Mouse (Mus musculus) thymus, postnatal 10 days (tissue): ENCODE measurements around the gene Ppp1cc.
A peak's percentile ranks its signal among the peaks of the same experiment; 100 is the strongest.
"Not testable (repeated sequence)": the region's sequence is repeated elsewhere in the genome, so short reads cannot be mapped to it uniquely, and the experiment has no call there.

Experiments
- DNase-seq, 2 experiments: peaks; one replicate each; pipeline ENCODE4 v3.0.0; 2021; ENCODE audit warnings: low spot score in 2 of 2

The Ppp1cc gene

DNA sequence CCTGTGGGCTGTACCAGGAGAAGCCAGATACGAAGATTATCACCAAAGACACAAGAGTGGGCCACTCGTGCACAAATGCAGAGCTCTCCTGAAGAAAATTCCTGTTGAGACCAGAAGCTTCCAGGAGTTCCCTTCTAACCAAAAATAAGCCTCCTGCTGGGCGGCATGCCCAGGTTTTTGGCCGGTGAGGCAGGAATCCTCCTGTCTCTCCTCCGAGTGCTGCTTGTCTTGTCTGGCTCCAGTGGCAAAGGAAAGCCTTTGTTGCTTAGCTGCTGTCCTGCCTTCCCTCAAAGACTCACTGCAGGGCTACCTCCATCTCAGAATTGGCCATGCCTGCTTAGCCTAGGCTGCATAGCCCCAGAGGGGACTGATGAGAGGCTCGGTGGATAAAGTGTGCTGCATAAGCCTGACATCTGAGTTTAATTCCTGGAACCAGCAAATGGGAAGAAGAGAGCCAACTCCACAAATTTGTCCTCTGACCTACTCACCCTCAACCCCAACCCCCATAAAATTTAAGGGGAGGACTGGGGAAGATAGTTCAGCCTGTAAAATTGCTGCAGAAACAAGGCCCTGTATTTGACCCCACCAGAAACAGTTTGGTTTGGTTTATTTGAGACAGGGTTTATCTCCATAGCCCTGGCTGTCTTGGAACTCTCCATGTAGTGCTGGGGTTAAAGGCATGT lies 7.3 kb downstream of the Ppp1cc start:
- no peak for DNase-seq

DNA sequence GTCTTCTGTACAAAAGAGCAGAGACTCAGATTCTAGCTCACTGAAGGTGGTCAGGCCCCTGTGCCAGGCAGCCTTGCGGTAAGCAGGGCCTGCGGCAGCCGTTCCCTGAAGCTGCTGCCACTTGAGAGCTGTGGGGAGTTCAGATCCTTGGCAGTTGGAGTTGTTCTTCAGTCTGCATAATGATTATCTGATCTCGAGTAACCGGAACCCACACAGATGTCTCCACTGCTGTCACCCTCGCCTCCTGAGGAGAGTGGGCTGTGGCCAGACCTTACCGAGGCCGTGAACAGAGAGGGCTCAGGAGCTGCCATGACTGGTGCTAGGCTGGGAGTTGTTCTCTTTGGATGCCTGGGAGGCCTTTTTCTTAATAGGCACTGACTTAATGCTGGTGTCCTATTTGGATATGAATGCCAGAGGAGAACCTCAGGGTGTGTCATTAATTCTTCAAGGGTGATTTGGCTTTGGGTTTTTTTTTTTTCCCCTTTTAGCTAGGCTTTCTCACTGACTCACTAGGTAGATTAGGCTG lies 8.6 kb downstream of the Ppp1cc start:
- DNase-seq = no peak

DNA sequence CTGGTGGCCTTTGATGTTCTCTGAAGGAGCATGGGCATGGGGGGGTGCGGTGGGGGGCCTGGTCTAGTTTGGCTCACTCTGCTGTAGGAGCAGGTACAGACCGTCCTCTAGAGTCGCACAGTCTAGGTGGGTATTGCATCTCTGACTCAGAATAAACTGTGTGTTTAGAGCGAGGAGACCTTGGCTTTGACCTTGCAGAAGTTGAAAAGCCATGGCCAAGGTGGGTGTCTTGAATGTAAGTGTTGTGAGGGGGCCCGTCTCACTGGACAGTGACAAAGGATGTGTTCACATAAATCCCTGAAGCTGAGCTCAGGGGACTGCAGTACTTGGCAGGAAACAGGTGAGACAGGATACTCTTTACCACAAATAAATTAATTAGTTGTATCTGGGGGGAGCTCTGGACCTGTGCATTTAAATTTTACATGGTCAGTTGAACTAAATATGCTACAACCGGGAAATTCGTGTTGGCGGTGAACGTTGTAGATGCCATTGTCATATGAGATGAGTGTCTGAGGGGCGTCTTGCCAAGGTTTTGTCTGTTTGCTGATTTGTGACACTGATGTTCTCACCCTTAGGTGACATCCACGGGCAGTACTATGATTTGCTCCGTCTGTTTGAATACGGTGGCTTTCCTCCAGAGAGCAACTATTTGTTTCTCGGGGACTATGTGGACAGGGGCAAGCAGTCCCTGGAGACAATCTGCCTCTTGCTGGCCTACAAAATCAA lies 10.4 kb downstream of the Ppp1cc start:
- no peak for DNase-seq

DNA sequence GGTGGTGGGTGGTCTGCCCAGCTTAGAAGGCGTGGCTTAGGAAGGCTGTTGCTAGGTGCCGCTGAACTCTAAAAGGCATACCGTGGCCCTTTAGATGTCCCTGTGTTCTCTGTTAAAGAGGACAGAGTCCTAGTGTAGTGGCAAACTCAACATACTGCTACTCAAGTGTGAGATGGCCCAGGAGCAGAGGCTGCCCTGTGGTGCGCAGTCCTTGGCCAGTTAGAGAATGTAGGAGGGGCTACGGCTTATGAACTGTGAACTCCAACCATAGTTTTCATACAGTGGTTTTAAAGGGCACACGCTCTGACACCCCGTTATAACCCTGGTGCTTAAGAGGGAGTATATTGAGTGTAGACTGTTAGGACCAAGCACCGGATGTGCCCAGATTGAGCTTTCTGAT lies 13.0 kb downstream of the Ppp1cc start:
- no peak for DNase-seq

DNA sequence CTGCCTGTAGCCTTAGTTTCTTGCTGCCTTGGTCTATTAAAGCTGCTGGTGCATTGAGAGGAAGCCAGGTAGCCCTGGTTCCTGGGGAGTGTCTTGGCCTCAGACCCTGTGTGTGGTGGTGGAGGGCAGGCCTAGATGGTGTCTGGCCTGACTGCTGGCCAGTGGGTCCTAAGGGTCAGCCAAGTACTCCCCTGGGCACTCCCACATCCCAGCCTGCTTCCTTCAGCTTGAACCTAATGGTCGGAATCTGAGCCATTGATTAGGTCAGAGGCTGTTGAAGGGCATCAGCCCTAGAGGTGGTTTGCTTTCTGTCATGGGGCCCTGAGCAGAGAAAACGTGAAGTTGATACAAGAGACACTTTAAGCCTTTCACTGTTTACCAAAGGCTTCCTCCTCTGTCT lies 17.3 kb downstream of the Ppp1cc start:
- DNase-seq = no peak

DNA sequence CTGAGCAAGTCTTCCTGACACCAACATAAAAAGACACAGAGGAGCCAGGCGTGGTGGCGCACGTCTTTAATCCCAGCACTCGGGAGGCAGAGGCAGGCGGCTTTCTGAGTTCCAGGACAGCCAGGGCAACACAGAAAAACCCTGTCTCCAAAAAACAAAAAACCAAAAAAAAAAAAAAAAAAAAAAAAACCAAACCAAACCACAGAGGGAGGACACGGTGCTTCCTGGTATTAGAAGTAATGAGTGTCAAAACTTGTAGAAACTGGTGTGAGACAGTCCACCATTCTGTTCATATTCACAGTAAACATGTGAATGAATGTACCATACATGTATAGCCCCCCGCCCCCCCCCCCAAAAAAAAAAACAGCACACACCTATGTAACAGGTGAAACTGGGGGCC lies 17.9 kb downstream of the Ppp1cc start:
- DNase-seq = no peak

DNA sequence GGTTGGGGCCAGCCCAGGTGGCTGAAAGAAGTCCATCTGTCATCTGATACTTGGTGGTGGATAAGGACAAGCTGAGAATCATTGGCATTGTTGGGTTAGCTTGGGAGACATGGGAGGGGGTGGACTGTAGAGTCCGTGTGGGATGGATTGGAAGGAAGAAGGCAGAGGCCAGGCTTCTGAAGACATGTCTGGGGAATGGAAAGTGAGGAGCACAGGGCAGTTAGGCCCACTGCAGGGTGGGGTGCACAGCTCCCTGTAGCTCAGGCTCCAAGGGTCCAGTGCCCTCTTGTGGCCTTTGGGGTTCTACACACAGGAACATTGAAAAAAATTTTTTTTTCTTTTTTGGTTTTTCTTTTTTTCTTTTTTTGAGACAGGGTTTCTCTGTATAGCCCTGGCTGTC lies 18.3 kb downstream of the Ppp1cc start:
- peak; percentile 54 to 71 for DNase-seq

DNA sequence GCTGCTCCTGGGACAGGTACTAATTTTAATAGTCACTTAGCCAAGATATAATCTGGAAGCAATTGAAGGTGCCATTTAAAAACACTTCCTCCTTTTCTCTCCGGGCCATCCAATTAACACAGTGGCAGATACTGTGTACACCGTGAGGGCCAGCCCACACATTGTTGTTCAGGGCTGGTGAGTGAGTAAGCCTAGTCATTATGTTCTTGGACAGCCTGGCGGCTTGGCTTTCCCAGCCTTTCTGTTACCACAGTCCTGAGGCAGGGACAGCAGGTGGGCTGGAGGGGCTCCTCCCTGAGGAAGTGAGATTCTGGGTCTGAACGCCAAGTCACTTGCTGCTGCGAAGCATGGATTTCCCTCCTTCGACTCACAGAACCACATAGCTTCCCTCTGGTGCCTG lies 21.6 kb downstream of the Ppp1cc start:
- DNase-seq = no peak

DNA sequence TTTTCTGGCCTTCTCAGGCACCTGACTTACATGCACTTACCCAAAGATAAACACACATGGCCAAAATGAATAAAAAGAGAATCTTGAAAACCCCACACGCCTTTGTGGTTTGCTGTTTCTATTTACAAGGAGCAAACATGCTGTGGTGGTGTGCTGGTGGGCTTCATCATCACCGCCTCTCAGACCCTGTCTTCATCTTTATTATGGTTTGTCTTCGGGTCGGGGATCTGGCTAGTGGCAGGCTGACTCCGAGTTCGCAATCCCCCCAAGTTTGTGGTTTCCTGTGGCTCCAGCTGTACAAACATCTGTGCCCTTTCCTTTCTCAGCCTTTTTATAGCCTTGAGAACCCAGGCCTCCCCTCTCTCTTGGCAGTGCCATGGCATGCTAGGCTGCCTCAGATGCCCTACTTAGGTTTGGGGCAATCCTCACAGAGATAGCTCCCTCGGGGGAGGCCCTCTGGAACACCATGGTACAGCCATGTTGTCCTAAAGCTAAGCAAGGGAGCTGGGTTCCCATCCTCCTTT lies 26.3 kb downstream of the Ppp1cc start:
- peak; percentile 67 to 72 for DNase-seq

DNA sequence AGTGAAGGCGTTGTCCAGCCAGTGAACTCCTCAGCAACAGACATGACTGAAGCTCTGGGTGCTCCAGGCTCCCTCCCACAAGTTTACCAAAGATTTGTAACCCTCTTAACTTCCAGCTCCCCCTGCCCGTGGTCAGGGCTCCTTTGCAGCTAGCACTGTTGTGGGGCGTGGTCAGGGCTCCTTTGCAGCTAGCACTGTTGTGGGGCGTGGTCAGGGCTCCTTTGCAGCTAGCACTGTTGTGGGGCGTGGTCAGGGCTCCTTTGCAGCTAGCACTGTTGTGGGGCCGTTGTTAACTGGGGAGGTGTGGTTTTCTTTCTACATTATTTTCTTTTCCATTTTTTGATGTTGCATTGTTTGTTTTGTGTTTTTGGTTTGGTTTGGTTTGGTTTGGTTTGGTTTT lies 26.8 kb downstream of the Ppp1cc start:
- DNase-seq = not testable (repeated sequence)

DNA sequence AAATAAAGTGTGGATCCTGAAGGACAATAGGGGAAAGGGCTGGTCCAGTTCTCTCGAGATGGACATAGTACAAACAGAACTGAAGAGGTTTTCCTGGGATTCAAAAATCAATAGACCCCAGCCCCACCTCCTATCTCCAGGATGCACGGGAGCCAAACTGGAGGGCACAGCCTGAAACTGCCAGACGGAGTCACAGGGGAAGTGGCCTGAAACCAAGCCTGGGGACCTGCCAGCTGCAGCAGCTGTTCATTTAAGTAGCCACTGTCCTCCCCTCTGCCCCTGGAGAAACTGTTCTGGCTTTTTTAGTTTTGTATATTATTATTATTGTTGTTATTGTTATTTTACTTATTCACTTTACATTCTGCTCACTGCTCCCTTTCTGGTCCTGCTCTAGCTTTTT lies 31.0 kb downstream of the Ppp1cc start:
- DNase-seq = no peak

DNA sequence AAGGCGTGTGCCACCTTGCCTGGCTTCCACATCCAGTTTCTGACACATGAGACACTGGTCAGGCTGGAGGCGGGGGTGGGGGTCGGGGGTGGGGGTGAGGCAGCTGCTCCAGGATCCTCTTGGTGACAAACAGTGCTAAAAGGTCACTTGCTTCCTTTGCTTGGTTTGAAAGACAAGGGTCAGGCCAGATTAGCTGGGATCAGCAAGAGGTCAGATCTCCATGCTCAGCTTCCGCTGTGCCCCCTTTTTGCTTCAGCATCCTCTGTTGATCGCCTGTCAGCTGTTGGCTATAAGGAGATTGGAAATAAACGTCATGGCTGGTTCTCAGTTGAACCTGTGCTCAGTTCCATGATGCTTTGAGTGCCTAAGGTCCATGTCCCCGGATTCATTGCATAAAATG lies 32.4 kb downstream of the Ppp1cc start:
- no peak for DNase-seq

DNA sequence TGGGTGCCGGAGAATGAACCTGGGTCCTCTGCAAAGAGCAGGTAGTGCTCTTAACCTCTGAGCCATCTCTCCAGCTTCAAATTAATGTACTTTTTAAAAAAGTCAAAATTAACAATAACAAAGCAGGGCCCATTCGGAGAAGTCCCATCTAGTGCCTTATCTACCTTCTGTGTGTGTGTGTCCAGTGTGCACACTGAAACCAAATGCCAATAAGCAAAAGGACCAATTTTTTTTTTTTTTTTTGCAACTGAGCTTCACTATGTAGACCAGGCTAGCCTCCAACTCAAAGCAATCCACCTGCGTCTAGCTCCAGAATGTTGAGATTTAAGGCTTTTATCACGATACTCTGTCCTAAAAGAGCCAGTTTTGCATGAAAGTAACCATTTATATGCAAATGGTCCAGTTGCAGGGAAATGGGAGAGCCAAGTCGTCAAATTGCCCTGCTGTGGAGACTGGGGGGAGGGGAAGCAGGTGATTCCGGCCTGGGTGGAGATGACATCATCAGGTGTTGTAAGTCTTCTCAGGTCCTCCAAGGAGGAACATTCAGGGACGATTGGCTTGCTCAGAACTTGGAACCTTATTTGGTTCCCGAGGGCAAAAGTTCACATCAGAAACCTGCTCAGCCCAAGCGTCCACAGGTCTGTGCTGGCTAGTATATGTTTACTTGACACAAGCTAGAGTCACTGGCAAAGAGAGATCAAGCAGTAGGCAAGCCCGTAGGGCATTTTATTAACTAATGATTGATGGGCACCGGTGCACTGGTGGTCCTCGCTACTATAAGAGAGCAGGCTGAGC lies 33.4 kb downstream of the Ppp1cc start:
- DNase-seq = no peak

DNA sequence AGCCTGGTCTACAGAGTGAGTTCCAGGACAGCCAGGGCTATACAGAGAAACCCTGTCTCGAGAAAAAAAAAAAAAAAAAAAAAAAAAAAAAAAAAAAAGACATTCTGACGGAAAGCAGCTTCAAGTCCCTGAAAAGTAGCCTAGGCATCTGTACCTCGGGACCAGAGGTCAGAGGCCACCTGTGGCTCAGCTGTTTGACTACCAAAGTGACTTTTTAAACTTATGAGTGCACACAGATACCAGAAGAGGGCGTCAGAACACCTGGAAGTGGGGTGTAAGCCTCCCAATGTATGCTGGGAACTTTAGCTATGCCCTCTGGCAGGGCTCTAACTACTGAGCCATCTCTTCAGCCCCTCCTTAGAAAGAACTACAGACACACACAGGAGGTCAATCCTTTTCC lies 34.3 kb downstream of the Ppp1cc start:
- no peak for DNase-seq

DNA sequence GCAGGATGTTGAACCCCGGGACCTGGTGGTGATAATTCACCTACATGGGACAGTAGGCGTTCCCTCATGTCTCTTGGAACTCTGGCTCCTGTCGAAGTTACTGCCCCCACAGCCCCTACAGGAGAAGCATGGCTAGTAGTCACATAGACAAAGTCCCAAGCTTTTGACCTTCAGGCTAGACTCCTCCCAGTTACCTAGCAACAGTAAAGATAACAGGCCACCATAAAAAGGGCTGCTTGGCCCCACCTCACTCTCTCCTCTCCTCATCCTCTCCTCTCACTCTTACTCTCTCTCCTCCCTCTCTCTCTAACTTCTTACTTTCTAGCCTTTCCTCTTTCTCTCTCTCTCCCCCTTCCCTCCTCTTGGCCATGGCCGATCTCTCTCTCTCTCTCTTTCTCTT lies 42.8 kb downstream of the Ppp1cc start:
- DNase-seq = no peak

DNA sequence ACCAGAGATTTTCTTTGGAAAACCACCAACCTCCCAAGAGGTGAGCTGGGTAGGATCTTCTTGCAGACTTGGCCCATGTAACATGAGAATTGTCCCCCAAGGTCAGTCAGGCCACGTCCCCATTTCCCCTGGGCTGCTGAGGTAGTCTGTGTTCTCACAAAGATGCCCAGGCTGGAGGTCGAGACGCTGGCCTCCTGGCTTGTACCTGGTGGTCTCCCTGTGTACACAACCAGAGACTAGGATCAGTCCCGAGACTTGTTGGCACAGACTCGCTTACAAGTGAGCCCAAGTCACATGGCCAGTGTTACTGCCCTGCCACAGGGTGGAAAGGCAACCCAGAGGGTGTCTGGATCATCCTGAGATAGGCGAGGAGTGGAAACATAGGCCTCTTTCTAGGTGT lies 43.8 kb downstream of the Ppp1cc start:
- DNase-seq = no peak

DNA sequence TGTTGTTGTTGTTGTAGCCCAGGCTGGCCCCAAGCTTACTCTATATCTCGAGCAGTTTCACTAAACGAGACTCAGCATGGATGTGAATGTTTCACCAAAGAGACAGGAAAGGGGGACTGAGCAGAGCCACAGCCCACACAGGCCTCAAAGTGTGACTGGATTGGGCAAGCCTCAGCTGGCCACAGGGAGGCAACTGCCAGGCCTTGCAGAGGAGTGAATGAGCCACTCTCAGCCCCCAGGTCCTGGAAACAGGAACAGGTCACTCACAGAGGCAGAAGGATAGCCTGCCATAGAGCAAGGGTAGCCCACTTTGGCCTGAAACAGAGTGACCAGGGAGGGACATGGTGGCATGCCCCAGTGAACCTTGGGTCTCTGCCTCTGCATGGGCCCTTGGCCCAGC lies 46.1 kb downstream of the Ppp1cc start:
- DNase-seq = no peak

DNA sequence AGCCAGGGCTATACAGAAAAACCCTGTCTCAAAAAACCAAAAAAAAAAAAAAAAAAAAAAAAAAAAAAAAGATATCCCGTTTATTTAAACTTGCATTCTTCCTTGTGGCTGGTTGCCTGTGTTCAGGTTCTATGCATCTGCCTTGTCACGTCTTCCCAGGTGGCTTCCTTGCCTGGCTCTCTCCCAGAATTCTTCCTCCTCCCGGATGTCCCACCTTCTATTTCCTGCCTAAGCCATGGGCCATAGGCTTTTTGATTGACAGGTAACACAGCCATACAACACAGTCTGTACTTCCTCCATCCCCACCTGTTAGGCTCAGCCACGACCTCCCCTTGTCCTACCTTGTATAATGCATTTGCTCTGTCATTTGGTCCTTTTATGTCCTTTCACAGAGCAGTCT lies 48.4 kb downstream of the Ppp1cc start, which contains the start of gene Hvcn1:
Gene Hvcn1 (plus strand): TSS at position 330 of the 400 bp plus-strand sequence.
- no peak for DNase-seq

DNA sequence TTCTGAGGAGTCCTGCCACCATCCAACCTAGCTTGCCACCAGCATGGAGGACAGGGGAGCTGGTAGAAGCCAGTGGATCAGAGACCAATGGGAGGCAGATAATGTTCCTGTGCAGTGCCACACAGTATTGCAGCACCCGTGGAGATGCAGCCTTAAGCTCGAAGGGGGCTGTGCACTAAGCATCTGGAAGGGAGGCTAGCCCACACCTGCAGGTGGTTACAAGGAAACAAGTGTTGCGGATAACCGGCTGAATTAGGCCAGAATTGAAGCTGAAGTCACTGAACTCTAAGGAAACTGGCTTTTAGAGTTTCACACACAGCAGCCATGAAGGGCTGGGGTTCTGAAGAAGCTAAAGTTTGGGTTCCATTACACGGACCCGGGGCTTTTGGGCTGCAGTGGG lies 50.8 kb downstream of the Ppp1cc start:
- DNase-seq = peak; percentile 65 to 74

DNA sequence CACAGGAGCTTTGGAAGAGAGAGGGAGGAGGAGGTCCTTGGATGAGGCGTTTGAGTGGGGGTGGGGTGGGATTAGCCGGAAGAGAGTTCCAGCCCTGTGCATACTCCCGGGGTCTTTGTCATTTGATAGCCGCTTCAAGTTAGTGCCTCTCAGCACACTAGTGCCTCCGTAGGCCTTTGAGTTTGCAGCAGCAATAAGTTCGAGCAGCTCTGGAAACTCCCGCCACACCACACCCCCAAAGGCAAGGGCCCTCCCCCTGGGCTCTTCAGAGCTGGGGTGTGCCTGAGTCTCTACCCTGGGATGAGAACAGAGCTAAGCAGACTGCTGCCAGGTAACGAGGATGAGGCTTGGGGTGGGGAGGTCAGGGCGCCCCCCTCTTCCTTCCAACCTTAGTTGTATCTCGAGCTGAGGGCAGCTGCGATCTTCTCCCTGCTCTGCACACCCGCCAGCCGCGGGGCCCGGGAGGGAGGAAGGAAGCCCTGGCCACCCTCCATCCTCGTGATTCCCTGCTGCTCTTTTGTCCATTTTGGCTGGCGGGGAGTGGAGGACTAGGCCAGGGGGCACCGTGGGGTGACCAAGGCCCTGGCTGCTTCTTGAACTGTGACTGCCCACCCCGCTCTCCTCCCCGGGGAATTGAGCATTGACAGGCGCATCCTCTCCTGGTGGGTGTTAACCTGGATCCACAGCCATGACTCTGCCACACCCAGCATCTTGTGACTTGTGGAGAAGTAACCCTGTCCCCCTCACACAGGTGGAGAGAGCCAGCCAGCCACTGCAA lies 51.7 kb downstream of the Ppp1cc start:
- DNase-seq = peak; percentile 71

DNA sequence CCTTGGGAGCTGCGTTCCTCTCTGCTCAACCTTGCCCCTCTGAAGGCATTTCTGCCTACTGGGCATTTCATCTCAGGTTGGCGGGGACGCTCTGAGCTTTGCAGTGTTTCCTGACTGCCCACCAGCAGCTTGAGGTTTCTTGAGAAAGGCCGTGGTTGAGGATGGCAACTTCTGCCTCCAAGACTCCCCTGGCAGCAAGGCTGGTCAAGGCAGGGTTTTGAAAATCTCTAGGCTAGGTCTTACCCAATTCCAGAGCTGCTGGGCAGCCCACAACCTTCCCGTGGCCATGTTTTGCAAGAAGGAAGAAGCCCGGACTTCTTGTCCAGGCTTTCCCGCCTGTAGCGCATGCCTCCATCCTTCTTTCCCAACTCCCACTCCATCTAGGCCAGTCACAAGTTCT lies 52.8 kb downstream of the Ppp1cc start:
- DNase-seq = no peak
